Mouse (Mus musculus) layer of hippocampus, adult 11-12 months (tissue): ENCODE measurements at regions not wholly inside any gene's neighbourhood (a gene's known extent, or its start where the extent isn't known, plus 50 kb on each side); places are given as distances from the start of the nearest gene placed in this dataset.
A peak's percentile ranks its signal among the peaks of the same experiment; 100 is the strongest.

Source experiments
- DNase-seq: peaks from one replicate; pipeline ENCODE4 v3.0.0; 2022; ENCODE audit warnings: low spot score

- no peak for DNase-seq
Observed at GRCm38 (mm10) chr12:54577235-54577634, 79.1 kb downstream of the Sptssa start.

GRCm38 (mm10) chr12:54576821-54577220, 79.6 kb downstream of the Sptssa start:
- DNase-seq, result no peak

GRCm38 (mm10) chr12:54572866-54573265, 83.5 kb downstream of the Sptssa start:
- no peak for DNase-seq

- no peak for DNase-seq
Observed at GRCm38 (mm10) chr12:54568078-54568931, 88.1 kb downstream of the Sptssa start.

DNA sequence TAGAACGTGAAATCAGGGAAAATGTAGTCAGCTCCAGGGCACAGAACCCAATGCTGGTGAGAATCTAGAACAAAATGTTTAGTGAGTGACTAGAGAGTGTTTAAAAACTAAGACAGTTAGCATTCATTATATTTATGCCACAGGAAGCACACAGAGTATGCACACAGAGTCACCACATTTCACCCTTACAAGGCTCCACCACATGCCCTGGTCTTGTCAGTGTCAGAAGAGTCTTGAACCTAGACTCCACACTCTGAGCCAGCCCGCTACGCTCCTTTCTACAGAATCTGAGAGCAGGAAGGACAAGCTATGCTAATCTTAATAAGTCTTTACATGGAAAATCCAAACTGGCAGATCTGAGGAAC, 89.0 kb downstream of the Sptssa start:
- no peak for DNase-seq

GRCm38 (mm10) chr12:54566532-54567425, 89.6 kb downstream of the Sptssa start:
- DNase-seq, result no peak

DNA sequence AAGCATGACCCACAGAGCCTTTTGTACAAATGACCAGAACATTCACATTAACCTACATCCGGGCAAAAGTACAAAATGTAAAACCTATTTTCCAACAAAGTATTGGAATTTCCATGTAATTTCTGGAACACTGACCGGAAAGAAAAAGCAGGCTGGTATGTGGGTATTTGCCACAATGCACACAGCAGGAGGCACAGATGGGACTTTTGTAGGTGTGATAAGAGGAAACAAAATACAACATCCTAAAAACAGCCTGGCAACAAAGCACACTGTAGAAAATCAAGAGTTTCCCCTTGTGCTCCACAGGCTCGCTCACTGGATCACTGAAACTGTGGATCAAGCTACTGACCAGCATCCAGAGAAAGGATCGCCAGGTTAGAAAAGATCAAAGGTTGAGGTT, 94.4 kb downstream of the Sptssa start:
- DNase-seq, result peak; percentile 28

DNA sequence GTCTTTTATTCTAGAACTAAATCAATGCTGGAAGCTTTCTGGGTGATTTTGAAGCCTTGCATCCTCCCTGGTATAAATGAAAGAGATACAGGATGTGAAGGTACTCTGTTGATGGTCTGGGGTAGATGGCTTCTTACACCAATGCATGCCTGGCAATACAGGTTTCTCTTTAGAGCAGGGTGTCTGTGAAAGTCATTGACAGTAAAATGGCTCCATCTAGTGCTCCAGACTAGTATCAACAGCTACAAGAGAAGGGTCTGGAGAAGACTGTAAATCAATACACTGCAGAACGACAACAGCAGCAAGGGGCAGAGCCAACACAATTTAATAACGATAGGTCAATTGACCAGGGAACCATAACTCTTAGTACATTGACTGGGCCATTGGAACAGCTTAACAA, 98.3 kb downstream of the Sptssa start:
- DNase-seq, result peak; percentile 50

- no peak for DNase-seq
Observed at GRCm38 (mm10) chr12:54549659-54550058, 106.7 kb downstream of the Sptssa start.

DNA sequence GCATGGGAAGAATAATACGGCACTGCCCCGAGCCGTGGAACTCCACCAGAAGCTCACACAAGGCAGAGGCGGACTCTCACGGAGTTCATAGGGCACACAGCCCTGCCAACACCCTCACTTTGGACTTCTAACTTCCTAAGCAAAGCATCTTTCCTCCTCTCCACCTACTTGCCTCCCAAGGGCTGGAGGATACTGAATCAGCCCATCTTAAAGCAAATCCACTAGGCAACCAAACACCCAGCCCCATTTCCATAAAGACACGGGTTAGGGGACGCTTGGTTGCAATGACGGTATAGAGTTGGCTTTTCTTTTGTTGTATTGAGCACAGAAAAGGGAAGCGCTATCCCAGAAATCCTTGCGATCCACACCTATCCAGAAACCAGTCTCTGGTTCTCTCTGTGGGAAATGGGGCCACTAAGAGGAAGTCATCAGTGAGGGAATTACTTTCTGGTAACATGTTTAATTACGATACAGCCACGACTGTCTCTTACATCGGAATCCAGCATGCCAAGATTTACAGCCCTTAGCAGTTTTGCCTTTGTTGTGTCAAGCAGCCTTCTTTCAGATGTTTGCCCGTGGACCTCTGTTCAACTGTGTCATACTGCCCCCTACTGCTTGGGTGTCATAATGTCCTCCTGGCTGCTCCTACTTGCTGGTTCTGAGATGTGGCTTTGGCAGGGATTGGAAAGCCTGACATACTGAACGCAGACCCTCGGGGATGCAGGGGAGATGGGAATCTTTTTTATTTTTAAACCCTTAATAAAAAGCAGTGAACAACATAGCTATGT, 110.4 kb downstream of the Sptssa start:
- DNase-seq, result peak; percentile 71

- no peak for DNase-seq
Observed at GRCm38 (mm10) chr12:54538320-54538705, 118.1 kb downstream of the Sptssa start.

DNA sequence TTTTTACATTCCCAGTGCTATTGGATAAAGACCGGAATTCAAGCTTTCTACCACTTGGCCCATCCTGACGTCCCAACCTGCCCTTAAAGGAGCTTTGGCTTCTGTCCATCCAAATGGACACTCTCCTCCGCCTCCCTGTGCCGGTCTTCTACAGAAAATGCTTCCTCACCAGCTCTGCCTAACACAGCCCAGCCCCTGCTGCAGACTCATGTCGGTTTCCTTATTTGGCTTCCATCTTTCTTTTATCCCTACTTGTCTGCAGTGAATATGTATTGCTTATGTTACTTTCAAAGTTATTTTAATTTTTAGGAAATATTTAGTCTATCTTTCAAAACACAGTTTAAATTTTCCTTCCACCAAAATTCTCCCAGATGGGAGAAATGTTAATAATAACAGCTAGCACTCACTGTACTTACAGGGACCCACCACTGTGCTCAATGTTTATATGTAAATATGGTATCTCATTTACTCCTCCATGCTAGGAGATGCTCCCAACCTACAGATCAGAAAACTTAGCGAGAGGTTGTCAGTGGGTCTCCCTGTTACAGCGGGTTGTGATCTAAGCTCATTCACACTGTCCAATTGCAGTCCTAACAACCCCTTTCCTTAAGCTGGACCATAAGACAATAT, 118.6 kb downstream of the Sptssa start:
- DNase-seq, result no peak

GRCm38 (mm10) chr12:54537022-54537421, 119.4 kb downstream of the Sptssa start:
- DNase-seq, result no peak

- no peak for DNase-seq
Observed at GRCm38 (mm10) chr12:54535556-54536516, 120.5 kb downstream of the Sptssa start.

DNA sequence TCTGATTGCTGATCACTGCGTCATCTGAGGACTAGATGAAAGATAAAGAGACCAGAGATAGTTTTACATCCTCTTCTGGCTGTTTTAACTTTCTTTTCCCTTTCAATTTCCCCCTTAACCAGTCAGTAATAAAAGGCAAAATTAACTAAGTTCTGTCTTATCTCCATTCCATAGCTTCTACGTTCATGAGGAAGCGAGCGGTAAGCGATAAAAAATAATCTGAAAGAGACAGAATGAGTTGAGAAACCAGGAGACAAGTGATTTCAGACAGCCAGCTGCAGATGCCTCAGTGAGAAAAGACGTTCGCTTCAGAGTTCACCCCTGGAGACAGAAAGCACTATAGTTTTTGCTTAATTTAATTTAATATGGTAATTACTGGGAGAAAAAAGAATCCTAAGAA, 121.5 kb downstream of the Sptssa start:
- DNase-seq, result no peak

DNA sequence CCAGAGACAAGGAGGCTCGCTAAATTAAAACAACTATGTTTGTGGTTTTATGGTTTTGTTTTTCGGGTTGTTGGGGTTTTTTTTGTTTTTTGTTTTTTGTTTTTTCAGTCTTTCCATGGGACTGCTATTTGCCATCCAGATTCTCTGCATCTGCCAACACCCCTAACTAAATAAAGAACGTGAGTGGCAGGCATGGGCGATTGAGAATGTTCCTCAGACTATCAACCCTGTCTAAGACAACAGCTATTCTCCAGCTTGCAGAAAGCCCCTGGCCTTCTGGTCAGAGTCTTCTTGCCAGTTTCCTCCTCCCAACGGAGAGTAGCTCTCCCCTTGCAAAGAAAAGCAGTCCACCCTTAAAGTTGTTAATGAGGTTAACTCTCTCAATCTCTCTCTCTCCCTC, 123.2 kb downstream of the Sptssa start:
- DNase-seq, result no peak

- DNase-seq, result no peak
Observed at GRCm38 (mm10) chr12:54532062-54532461, 124.3 kb downstream of the Sptssa start.

DNA sequence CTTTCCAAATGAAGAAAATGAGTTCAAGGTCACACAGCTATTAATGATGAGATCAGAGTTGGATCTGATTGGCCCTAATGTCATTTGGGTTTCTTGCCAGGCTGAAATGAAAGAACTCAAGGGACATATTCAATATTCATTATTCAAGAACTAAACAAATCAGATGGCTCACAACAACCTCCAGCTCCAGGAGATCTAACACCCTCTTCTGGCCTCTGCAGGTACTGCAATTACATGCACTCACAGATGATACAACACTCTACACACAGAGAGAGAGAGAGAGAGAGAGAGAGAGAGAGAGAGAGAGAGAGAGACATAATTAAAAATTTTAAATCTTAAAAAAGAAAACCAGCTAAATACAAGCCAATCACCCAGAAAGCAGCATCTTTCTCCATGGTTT, 128.3 kb downstream of the Sptssa start:
- no peak for DNase-seq

DNA sequence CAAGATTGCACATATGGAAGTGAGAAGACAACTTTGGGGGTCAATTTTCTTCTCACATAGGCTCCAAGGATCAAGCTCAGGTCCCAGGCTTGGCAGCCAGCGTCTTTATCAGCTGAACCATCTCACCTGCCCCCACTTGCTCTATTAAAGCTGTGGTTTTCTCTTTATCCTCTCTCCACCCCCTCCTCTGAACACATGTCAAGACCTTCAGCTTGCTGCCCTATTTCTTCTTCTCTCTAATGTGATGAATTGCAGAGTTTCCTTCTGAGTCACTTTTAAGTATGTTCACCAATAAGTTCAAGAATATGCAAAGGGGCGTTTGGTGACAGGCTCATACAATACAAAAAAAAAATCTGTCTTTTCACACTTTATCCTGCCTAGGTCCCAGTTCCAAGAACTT, 128.8 kb downstream of the Sptssa start:
- DNase-seq, result no peak

DNA sequence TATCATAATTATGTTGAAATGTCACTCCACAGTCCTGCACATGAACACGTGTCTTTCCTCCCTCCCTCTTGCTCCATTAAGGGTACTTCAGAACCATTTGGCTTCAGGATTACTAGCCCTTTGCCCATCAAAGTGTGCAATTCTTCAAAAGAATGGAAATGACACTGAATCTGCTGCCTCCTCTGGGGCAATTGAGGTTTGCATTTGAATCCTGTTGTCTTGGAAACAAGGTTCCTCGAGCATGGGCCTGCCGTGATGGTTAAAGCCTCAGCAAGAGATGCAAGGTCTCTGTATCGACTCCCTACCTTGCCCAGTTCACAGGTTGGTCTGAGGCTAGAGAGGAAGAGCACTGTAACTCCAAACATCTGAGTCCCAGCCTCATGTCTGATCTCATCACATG, 136.0 kb downstream of the Sptssa start:
- DNase-seq, result no peak

DNA sequence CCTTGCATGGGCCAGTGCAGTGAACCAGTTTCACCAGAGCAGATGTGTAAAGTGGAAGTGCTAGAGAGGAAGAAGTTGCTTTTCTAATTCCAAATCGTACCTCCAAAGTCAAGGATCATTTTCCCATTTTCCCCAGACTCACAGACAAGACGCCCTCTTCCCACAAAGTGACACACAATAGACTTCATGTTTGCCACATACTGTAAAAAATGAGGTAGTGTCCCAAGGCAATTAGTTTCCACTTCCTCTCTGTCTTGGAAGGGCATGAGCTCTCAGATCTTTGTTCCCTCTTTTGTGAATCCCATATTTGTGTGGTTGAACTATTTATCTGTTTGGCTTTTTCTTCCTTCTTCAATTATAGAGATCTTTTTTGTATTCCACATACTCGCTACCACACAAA, 137.0 kb downstream of the Sptssa start:
- DNase-seq, result no peak
